Mouse (Mus musculus) intestine, embryonic 16.5 days (tissue): ENCODE data around the gene Filip1. TPM values are rescaled to one million over a fixed set of nuclear protein-coding genes. Genes with fewer than 3 reads are reported as not detected.

Experiments used
- ATAC-seq: fragments of 200-750 bp; cut with Nextera tagmentation; 2 replicates; pipeline ENCODE4 v1.8.0; 2017; ENCODE audit warnings: moderate TSS enrichment, moderate library complexity
- H3K27ac ChIP-seq: fragments of 300-500 bp; sonication (generic); 2 replicates; pipeline ENCODE4 v1.5.1; 2014; ENCODE audit warnings: mild to moderate bottlenecking, low read length
- H3K27me3 ChIP-seq: fragments of 300-500 bp; sonication (generic); replicated peaks from 2 replicates; pipeline ENCODE4 v1.6.1; 2014; ENCODE audit warnings: low read length, control low read depth, mixed read lengths; ENCODE audit not compliant: control insufficient read depth, insufficient read depth
- H3K36me3 ChIP-seq: fragments of 300-500 bp; sonication (generic); 2 replicates; pipeline ENCODE4 v1.6.1; 2014; ENCODE audit warnings: low read length, control low read depth; ENCODE audit not compliant: control insufficient read depth, insufficient read depth
- H3K4me1 ChIP-seq: fragments of 300-500 bp; sonication (generic); 2 replicates; pipeline ENCODE4 v1.6.1; 2014; ENCODE audit warnings: low read length, control low read depth, mixed read lengths; ENCODE audit not compliant: control insufficient read depth, insufficient read depth
- H3K4me2 ChIP-seq: fragments of 300-500 bp; sonication (generic); 2 replicates; pipeline ENCODE4 v1.6.1; 2014; ENCODE audit warnings: low read depth, low read length, control low read depth
- H3K4me3 ChIP-seq: fragments of 300-500 bp; sonication (generic); 2 replicates; pipeline ENCODE4 v1.5.1; 2014; ENCODE audit warnings: mild to moderate bottlenecking, low read length
- H3K9ac ChIP-seq: fragments of 300-500 bp; sonication (generic); 2 replicates; pipeline ENCODE4 v1.6.1; 2014; ENCODE audit warnings: low read depth, low read length
- H3K9me3 ChIP-seq: fragments of 300-500 bp; sonication (generic); 2 replicates; pipeline ENCODE4 v1.6.1; 2016; ENCODE audit warnings: low read length, control low read depth; ENCODE audit not compliant: control insufficient read depth
- WGBS: fragments of 180-500 bp; shearing (Covaris S2); extraction: QIAGEN DNeasy Blood & Tissue Kit; methylation state at CpG from one replicate; pipeline ENCODE4 v1.1.7; 2014; 5-methylcytosine and 5-hydroxymethylcytosine counted together
- polyA plus RNA-seq: library from polyadenylated mRNA; unstranded; fragments of >200 nt; fragmentation: Nextera tagmentation; extraction: Ambion mirVana; gene quantifications from 2 replicates; pipeline ENCODE4 v1.2.1, GENCODE M21; 2015

The Filip1 gene
- polyA plus RNA-seq, 1 experiment from 2014 or later = 5.5 TPM

DNA sequence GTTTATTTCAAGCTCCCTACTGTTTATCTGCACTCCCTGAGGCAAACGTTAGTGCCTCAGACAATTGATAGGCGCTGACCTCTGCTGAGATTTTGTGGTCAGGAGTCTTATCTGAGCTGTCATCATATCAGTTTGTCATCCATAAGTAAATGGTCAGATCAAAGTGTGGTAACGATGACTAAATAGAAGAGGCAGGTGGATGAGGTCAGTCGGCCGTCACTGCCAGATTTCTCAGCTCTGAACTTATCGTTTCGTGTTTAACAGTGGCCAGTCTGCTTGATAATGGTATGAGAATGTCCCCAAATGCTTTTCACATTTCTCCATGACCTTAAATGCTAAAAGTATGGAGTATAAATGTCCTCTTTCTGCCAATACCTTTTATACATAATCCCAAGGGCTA is 132.6 kb downstream of the Filip1 start:
- 0 out of 2 replicates have a peak, but pooled peaks cover 4% of the 10 kb centered on the region for H3K4me1 ChIP-seq
- H3K4me3 ChIP-seq = no peak overlapping the region
- H3K4me2 ChIP-seq = no peak overlapping the region
- no peaks in the 10 kb centered on the region for H3K27me3 ChIP-seq
- WGBS = 43% methylated on average over 7 of the region's 7 CpGs
- no peaks in the 10 kb centered on the region for H3K9me3 ChIP-seq
- ATAC-seq = no peak
- no peaks in the 10 kb centered on the region for H3K36me3 ChIP-seq
- H3K27ac ChIP-seq = no peak overlapping the region
- H3K9ac ChIP-seq = no peak overlapping the region

DNA sequence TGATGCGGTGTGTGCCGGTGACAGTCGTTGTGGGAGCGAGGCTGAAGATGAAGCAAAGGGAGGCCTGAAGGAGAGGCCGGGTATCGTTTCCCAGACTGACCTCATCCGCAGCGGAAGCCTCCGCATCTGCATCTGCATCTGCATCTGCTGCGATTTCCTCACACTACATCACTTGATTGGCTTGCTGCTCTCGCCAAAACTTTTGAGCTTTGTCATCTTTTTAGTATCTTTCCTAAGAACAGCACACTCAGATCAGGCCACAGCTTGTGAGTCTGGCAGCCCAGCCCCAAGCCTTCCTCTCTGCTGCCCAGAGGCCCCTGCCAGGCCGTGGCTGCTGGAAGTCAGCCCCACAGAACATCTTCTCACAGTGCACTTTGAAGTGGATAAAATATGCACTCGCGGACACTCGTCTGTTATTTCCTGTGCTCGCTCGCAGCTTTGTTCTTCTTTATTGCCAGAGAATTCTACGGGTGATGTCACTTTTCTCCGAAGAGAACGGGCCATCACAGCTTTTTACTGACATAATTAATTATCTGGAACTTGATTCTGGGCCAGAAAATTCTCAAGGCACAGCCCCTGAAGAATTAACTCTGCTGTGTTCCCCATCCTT is 137.0 kb downstream of the Filip1 start:
- peak overlapping the region; percentile 24; the same call in 1 of the 2 replicates for H3K4me2 ChIP-seq
- 39% methylated on average over 20 of the region's 20 CpGs for WGBS
- no peaks in the 10 kb centered on the region for H3K27me3 ChIP-seq
- H3K9ac ChIP-seq = peak overlapping the region; percentile 27; the same call in 1 of the 2 replicates
- peak; percentile 53 for ATAC-seq
- H3K27ac ChIP-seq = peak overlapping the region; percentile 78
- H3K4me3 ChIP-seq = no peak overlapping the region; the same call in 1 of the 2 replicates
- H3K9me3 ChIP-seq = no peaks in the 10 kb centered on the region
- no peaks in the 10 kb centered on the region for H3K36me3 ChIP-seq
- H3K4me1 ChIP-seq = 0 out of 2 replicates have a peak, but pooled peaks cover 4% of the 10 kb centered on the region

DNA sequence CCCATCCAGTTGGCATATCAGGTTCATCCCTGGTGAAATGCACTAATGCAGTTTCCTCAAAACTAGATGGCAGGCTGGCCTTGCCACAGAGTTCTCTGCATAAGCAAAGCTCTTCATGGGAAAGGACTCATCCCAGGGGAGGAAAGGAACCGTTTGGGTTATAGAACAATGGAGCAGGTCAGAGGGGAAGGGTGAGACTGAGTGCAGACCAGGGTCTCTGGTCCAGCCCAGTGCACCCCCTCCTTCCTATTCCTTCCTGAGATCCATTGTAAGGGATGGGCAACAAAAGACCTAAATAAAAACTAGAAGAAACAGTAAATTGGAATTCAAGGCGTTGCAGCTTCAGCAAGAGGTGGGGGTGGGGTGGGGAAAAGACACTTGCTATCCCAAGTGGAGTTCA is 140.1 kb downstream of the Filip1 start:
- H3K27me3 ChIP-seq = no peaks in the 10 kb centered on the region

DNA sequence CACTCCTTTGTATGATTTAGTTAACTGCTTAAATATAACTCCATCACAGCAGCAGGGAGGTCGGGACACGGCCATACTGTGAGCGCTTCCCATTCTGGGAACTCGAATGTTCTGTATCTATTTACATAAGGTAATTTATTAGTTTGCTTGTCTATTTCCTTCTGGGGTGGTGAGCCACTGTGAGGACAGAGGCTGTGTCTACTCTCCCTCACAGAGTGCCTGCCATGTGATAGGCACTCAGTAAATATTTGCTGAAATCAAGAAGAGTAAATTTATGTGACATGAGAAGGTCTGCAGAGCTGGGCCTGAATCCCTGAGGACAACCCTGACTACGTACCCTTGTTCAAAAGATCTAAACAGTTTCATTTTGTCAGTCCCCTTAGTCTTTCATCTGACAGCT is 143.1 kb downstream of the Filip1 start:
- no peak overlapping the region for H3K9ac ChIP-seq
- WGBS = 20% methylated on average over 5 of the region's 5 CpGs
- no peaks in the 10 kb centered on the region for H3K27me3 ChIP-seq
- ATAC-seq = peak; percentile 72
- peak overlapping the region; percentile 19; the same call in 1 of the 2 replicates for H3K27ac ChIP-seq
- peaks cover 16% of the 10 kb centered on the region for H3K4me1 ChIP-seq
- no peak overlapping the region for H3K4me3 ChIP-seq
- H3K36me3 ChIP-seq = no peaks in the 10 kb centered on the region
- H3K4me2 ChIP-seq = no peak overlapping the region
- H3K9me3 ChIP-seq = no peaks in the 10 kb centered on the region

More for the DNA sequence above, 140.1 kb downstream of the Filip1 start:
- Histone ChIP-seq H3K4me1 (peaks cover 20% of the 10 kb centered on the region), H3K36me3 (no peaks in the 10 kb centered on the region), H3K27ac (no peak overlapping the region), H3K4me3 (no peak overlapping the region), H3K9me3 (no peaks in the 10 kb centered on the region), H3K4me2 (no peak overlapping the region), H3K9ac (no peak overlapping the region)
- ATAC-seq = no peak
- 37% methylated on average over 2 of the region's 2 CpGs for WGBS

DNA sequence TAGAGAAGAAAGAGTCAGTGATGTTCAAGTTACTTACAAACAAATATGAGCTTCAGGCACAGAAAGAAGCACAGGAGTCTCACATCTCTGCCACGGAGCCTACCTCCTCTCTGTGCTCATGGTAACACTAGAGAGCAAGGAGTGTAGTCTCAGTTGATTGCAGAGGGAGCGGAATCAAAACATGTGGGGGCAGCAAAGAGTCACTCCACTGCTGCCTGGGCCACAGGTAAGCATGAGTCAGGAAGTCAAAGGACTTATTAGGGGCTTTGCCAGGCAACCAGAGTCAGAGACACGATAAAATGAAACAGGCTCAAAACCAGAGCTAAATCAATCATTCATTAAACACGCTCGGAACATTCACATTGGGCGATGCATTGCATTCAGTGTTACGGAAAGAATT is 146.7 kb downstream of the Filip1 start:
- H3K27me3 ChIP-seq = no peaks in the 10 kb centered on the region
- no peak overlapping the region for H3K9ac ChIP-seq
- no peak overlapping the region for H3K4me2 ChIP-seq
- no peak for ATAC-seq
- no peak overlapping the region for H3K4me3 ChIP-seq
- WGBS = 56% methylated on average over 7 of the region's 7 CpGs
- no peaks in the 10 kb centered on the region for H3K36me3 ChIP-seq
- H3K9me3 ChIP-seq = no peaks in the 10 kb centered on the region
- H3K4me1 ChIP-seq = peaks cover 16% of the 10 kb centered on the region
- H3K27ac ChIP-seq = no peak overlapping the region

DNA sequence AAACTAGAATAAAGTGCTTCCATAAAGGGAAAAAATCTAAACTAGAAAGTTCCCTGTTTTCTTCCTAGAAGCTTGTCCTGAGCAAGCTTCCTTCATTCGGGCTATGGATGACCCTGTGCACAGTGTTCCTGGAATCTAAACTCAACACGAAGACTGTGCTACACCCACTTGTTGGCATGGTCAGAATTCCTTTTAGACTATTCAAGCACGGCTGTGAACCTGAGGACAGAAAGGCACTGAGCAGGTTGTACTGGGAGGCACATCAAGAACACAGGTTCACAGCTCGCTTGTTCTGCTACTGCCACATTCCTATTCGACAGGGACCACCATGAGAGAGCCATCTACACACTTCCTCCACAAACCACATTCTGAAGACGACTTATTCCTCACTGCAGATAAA is 150.1 kb downstream of the Filip1 start:
- Histone ChIP-seq H3K9me3 (no peaks in the 10 kb centered on the region), H3K4me1 (no peaks in the 10 kb centered on the region; the same call in 1 of the 2 replicates), H3K9ac (no peak overlapping the region), H3K27me3 (no peaks in the 10 kb centered on the region), H3K4me3 (no peak overlapping the region), H3K36me3 (no peaks in the 10 kb centered on the region), H3K4me2 (no peak overlapping the region), H3K27ac (no peak overlapping the region)
- WGBS = 70% methylated on average over 6 of the region's 6 CpGs
- ATAC-seq = no peak

DNA sequence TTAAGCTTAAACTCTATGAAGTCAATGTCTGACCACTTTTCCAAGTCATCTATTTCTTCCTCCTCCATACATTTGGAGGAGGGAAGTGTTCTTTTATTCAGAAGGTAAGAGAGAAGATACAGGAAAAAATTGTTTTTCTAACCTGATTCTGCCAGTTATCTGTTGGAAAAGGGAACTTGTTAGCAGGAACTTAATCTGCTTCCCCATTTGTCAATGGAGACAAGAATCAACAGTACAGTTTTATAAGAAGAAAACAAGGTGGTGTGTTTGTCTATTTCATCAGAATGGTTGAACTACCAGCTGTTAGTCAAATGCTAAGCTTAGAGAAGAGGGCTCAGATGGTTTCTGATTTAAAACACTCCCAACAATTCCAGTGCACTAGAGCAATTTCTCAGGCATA is 165.6 kb downstream of the Filip1 start:
- ATAC-seq = no peak
- H3K4me1 ChIP-seq = no peaks in the 10 kb centered on the region
- no peak overlapping the region for H3K9ac ChIP-seq
- no peaks in the 10 kb centered on the region for H3K9me3 ChIP-seq
- no peak overlapping the region for H3K4me3 ChIP-seq
- no peak overlapping the region for H3K4me2 ChIP-seq
- no peaks in the 10 kb centered on the region for H3K27me3 ChIP-seq
- no peak overlapping the region for H3K27ac ChIP-seq
- H3K36me3 ChIP-seq = no peaks in the 10 kb centered on the region

DNA sequence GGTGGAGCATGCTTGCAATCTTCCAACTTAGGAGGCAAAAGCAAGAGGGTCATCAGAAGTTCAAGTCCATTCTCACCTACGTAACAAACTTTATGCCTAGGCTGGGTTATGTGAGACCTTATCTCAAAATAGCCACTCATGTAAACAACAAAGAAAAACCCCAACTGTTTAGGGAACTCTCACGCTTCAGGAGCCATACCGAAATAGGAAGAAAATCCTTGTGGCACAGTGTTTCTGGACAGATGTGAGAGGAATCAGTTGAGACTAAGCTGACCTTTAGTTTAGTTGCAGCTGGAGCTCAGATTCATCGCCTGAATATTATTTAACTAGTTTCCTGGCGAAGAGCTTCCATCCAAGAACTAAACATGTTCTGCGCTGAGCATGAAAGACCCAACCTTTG is 170.0 kb downstream of the Filip1 start:
- Histone ChIP-seq H3K36me3 (no peaks in the 10 kb centered on the region), H3K9ac (no peak overlapping the region), H3K27ac (no peak overlapping the region), H3K4me1 (no peaks in the 10 kb centered on the region), H3K4me2 (no peak overlapping the region), H3K9me3 (no peaks in the 10 kb centered on the region), H3K27me3 (no peaks in the 10 kb centered on the region), H3K4me3 (no peak overlapping the region)
- 53% methylated on average over 6 of the region's 6 CpGs for WGBS
- ATAC-seq = no peak

DNA sequence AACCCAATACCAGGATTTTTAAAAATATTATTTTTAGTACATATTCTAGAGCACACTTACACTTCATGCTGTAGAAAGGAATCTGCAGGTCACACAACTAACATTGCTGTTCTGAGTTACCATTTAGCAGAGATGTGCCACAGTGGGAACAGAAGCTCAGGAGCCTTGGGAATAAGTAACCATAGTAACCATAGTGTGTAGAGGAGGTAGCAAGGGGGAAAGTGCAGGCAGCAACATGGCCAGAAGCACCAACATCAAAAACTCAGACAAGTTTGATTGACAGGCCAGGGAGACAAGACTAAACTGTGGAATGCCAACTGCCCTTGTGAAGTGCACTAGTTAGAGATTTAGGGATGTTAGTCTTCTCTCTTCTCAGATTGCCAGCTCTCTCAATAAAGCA is 170.6 kb downstream of the Filip1 start:
- H3K4me1 ChIP-seq = no peaks in the 10 kb centered on the region
- H3K9ac ChIP-seq = no peak overlapping the region
- no peaks in the 10 kb centered on the region for H3K36me3 ChIP-seq
- no peak overlapping the region for H3K4me2 ChIP-seq
- ATAC-seq = no peak
- H3K27me3 ChIP-seq = no peaks in the 10 kb centered on the region
- no peak overlapping the region for H3K27ac ChIP-seq
- no peak overlapping the region for H3K4me3 ChIP-seq
- no peaks in the 10 kb centered on the region for H3K9me3 ChIP-seq

DNA sequence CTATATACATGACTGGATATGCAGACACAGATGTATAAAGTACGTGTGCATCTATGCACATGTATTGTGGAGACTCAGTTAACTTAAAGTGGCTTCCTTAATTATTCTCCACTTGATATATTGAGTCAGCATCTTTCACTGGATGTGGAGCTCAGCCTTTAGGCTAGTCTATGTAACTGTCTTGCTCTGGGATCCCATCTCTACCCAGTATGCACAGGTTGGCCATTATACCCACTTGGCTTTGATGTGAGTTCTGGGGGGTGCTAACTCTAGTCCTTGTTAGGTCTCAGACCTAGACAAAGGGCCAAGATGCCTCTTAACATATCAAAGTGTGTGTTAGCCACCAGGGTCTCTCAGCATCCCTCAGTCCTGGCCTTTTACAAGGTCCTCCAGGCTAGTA is 181.4 kb downstream of the Filip1 start:
- Histone ChIP-seq H3K36me3 (no peaks in the 10 kb centered on the region), H3K4me3 (no peak overlapping the region), H3K9me3 (no peaks in the 10 kb centered on the region), H3K9ac (no peak overlapping the region), H3K27me3 (no peaks in the 10 kb centered on the region), H3K4me2 (no peak overlapping the region), H3K4me1 (peaks cover 3% of the 10 kb centered on the region; the same call in 1 of the 2 replicates), H3K27ac (no peak overlapping the region)
- whole genome bisulfite sequencing = 69% methylated on average over 1 of the region's 1 CpGs
- no peak for ATAC-seq
